Mouse (Mus musculus): Measurements from ENCODE around the gene Themis. TPM values are rescaled to one million over a fixed set of nuclear protein-coding genes. Genes with fewer than 3 reads are reported as not detected.

Gene Themis
- not detected in 2 replicates for polyA plus RNA-seq (2012; rRNA removed)

DNA sequence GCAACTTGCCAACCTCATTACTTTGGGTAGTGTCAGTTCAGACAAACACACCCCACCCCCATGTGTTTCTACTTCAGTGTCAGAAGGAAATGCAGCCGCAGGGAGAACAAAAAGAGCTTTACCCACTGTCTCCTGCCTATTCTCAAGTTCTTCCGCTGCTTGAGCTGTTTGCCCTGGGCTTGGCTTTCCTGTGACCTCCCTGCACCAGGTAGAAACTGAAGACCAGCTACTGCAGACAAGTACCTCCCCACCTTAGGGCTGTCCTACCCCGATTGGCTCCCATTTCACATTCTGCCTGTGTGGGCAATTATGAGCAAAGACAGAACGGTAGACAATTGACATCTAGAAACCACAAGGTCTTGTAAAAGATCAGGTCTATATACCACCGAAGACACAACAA is at the start of gene Themis:
Gene Themis, plus strand, starts transcription at position 100 of the 400 bp plus-strand sequence.

